Mouse (Mus musculus) liver, adult 10 weeks (tissue): ENCODE data around the gene Babam2. TPM values are rescaled to one million over a fixed set of nuclear protein-coding genes. Genes with fewer than 3 reads are reported as not detected.

ENCODE experiments used
- polyA plus RNA-seq: library from polyadenylated mRNA; stranded (reverse); fragments of 350-450 nt; fragmentation: Illumina TruSeq; extraction: RNeasy Lipid Tissue Mini Kit (QIAGEN cat#74804); gene quantifications from one replicate; pipeline ENCODE4 v1.2.3, GENCODE M21; 2014; ENCODE audit warnings: low read depth, low replicate concordance

Gene Babam2
- 52.8 TPM for polyA plus RNA-seq

DNA sequence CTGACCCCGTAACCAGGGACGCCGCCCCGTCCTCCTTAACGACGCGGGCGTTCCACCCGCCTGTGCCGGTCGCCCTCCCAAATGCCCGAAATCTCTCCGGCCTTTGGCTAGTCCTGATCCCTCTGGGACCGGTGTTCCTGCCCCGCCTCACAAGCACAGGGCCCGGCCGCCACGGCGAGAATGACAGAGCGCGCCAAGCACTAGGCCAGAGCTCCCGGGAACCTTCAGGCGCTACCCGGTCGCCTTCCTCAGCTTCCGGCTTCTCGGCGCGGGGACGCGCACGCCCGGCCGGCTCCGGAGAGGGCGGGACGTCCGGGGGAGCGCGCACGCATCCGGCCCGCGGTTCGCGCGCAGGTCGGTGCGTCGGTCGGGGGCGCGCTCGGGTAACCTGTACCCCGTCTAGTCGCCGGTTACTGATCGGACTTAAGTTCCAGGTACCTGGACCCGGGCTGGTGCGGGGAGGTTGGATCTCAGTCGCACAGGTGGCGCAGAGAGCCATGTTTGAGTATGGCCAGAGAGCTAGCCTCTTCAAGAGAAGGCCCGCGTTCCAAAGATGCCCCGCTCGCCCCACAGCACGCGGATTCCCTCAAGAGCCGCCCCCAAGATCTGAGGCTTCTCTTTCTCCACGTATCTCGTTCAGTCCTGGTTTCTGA lies at the start of gene Babam2:
Gene Babam2 (plus strand): TSS at position 41 of the 653 bp plus-strand sequence.

DNA sequence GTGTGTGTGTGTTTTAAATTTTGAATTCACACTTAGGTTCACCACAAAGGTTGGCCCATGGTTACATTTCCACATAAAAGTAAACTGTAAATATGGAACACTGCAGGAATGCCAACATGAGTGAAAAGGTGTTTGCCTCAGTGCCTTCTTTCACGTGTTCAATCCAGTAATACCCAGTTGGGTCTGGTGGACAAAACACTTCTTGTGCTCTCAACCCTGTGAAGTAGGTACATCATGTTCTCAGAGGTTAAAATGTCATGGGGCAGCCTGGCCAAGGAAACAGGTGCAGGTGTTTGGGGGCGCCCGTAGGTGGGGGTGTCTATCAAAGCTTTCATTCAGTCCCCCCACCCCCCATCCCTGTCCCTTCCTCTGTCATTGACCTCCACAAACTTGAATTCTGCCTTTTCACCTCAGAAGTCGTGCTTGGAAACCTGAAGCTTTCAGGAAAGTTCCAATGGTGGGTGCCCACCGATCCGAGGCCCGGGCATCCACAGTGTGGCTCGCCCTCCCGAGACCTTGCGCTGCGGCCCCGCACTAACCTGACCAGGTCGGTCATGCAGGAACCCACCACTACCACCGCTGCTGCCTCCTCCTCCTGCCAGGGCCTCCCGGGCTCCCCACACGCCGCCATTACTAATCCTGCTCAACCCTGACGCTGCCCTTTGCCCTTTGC lies 377 bp upstream of the Babam2 start, which contains the start of gene Rbks:
Gene Rbks (minus strand): TSS at position 657 of the 673 bp plus-strand sequence.

Other genes starting within 250 kb of the Babam2 start
- 8.1 TPM for gene Zfp512, start 245.3 kb upstream of the Babam2 start, polyA plus RNA-seq
- gene 4930548H24Rik, start 211.9 kb upstream of the Babam2 start, polyA plus RNA-seq = not detected
- 8.7 TPM for gene Gpn1, start 202.9 kb upstream of the Babam2 start, polyA plus RNA-seq
- gene Slc4a1ap, start 170.7 kb upstream of the Babam2 start, polyA plus RNA-seq = 25.7 TPM
- 5.4 TPM for gene Supt7l, start 169.9 kb upstream of the Babam2 start, polyA plus RNA-seq
- gene Mrpl33, start 100.7 kb upstream of the Babam2 start, polyA plus RNA-seq = 51.9 TPM
- 12.9 TPM for gene Rbks, start 57 bp upstream of the Babam2 start, polyA plus RNA-seq